Mouse (Mus musculus) ovary, adult 18-20 months (tissue): Measurements from ENCODE around the gene Gm9268.
"Not testable (repeated sequence)": the region's sequence is repeated elsewhere in the genome, so short reads cannot be mapped to it uniquely, and the experiment has no call there.

ENCODE experiments used
- DNase-seq: peaks from one replicate; pipeline ENCODE4 v3.0.0; 2022; ENCODE audit warnings: low spot score, mixed read lengths

The Gm9268 gene

DNA sequence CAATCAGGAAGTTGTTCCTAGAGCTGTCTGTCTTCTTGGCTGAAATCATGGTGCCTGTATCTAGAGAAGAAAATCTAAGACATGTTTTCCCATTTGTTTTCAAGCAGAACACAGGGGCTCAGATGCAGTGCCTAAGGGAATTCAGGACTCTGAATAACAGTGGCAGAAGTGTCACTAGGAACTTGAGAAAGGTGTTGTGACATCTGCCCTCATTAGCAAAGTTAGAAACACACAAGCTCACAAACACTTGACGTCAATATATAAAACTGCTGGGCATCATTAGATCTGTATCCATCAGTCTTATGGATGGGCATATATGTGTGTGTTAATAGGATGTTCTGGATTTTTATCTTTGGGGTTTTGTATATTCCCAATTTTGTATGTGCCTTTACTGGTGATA is at the start of gene Gm9268:
Gene Gm9268 (plus strand): TSS at position 301 of the 400 bp plus-strand sequence.
- DNase-seq = not testable (repeated sequence)

DNA sequence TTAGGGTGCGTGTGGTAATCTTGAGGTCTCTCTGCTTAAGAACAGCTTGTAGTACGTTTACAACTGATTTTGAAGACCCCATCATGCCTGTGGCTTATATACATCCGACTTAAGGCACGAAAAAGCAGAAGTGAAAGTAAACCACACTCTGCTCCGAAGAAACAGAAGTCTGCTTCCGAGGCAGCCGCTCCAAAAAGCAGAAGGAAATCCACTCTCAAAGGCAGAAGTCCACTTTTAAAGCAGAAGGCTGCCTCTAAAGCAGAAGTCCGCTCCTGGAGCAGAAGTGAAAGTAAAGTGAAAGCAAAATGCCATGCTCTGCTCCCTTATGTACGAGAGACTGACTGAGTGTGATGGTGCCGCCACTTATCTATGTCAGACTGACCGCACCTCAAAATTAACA is 38.5 kb upstream of the Gm9268 start:
- DNase-seq = no peak

DNA sequence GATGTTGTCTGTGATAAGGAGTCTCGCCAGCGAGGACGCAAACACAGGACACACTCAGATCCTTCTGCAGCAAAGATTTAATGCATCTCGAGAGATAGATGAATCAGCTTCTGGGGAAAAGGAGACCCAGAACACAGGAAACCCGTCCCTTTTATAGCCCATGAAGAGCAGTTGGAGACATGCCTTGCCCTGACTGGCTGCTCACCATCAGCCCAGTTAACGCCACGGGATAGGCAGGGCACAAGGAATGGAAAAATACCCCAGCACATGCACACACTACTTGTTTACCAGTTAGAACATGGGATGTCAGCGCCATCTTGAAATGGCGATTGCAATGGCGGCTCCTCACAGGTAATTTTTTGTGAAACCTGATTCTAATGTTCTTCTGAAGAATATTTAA is 37.8 kb upstream of the Gm9268 start:
- no peak for DNase-seq

DNA sequence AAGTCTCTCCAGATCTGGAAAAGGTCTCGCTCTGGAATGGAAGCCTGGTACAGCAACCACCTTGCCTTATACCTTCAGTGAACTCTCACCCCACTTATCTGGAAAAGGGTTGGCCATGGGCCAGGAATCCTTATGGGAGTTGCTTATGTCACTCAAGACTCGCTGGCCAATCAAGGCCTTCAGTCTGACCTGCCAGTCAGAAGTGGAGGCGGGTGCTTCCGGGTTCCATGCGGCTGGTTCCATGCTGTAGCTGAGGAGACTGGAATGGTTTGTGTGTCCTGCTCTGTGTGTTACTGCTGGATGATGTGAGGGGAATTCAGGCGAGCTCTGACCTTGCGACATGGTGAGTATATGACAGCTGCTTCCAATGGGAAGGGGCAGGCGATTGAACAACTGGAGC is 59.3 kb downstream of the Gm9268 start:
- no peak for DNase-seq
